Mouse (Mus musculus): ENCODE results near the gene Glyctk. TPM values are rescaled to one million over a fixed set of nuclear protein-coding genes. Genes with fewer than 3 reads are reported as not detected.

Gene Glyctk
- polyA plus RNA-seq, 1 experiment from 2014 or later = 1.2 TPM

GRCm38 (mm10) chr9:106179964-106180363, 22.0 kb upstream of the Glyctk start:
- no peak for ATAC-seq (replicated peaks; ENCODE audit: extremely low read depth, insufficient read depth, low FRiP score)
- peaks cover 71% of the 10 kb centered on the region for H3K36me3 ChIP-seq (ENCODE audit: control insufficient read depth, insufficient read depth)

DNA sequence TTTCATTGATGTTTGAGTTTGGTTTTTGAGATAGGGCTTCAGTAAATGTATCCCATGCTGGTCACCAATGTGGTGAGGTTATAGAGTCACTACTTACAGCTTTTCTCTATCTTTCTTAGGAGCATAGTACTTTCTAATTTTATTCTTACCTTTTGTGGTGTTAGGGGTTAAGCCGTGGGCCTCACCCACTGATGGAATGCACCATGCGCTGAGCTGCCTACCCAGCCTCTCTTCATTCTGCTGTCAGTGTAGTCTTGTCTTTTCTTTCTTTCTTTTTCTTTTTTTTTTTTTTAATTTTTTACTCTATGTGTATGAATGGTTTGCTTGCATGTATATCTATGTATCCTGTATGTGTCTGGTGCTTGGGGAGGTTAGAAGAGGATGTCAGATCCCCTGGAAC, 21.5 kb upstream of the Glyctk start:
- Histone ChIP-seq H3K4me1 (ENCODE audit: control insufficient read depth, insufficient read depth, low read length) (peaks cover 19% of the 10 kb centered on the region), H3K4me3 (ENCODE audit: low read length) (no peak overlapping the region), H3K9me3 (replicated peaks; ENCODE audit: control insufficient read depth, low read length) (no peaks in the 10 kb centered on the region), H3K4me2 (ENCODE audit: low read depth, low read length) (no peak overlapping the region), H3K9ac (ENCODE audit: low read length) (no peak overlapping the region), H3K27me3 (ENCODE audit: control insufficient read depth, insufficient read depth, low read length) (no peaks in the 10 kb centered on the region), H3K27ac (ENCODE audit: low read length) (no peak overlapping the region), H3K36me3 (ENCODE audit: control insufficient read depth, insufficient read depth) (peaks cover 66% of the 10 kb centered on the region)
- WGBS = 71% methylated on average over 2 of the region's 2 CpGs
- ATAC-seq (replicated peaks; ENCODE audit: extremely low read depth, insufficient read depth, low FRiP score) = no peak

More at GRCm38 (mm10) chr9:106179964-106180363, 22.0 kb upstream of the Glyctk start:
- no peak overlapping the region for H3K9ac ChIP-seq (ENCODE audit: low read length)
- H3K27me3 ChIP-seq (ENCODE audit: control insufficient read depth, insufficient read depth, low read length) = no peaks in the 10 kb centered on the region
- peaks cover 14% of the 10 kb centered on the region for H3K4me1 ChIP-seq (ENCODE audit: control insufficient read depth, insufficient read depth, low read length)
- H3K27ac ChIP-seq (ENCODE audit: low read length) = no peak overlapping the region
- H3K4me3 ChIP-seq (ENCODE audit: low read length) = no peak overlapping the region
- H3K9me3 ChIP-seq (replicated peaks; ENCODE audit: control insufficient read depth, low read length) = no peaks in the 10 kb centered on the region
- WGBS = 91% methylated on average over 3 of the region's 3 CpGs
- no peak overlapping the region for H3K4me2 ChIP-seq (ENCODE audit: low read depth, low read length)

DNA sequence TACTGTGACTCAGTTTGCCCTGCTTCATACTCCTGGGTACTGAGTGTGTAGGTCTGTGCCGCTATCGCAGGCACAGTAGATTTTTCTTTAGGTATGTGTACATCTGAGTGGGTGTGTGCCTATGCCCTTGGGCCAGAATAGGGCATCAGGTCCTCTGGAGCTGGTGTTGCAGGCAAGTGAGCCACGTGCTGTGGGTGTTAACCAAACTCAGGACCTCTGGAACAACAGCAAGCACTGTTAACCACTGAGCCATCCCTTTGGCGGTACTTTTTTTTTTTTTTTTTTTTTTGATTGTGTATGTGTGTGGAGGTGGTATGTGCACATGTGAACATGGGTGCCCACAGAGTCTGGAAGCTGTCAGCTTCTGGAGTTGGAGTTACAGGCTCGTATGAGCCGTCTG, 19.9 kb upstream of the Glyctk start:
- H3K4me3 ChIP-seq (ENCODE audit: low read length) = no peak overlapping the region
- WGBS = 80% methylated on average over 6 of the region's 6 CpGs
- H3K27ac ChIP-seq (ENCODE audit: low read length) = no peak overlapping the region
- H3K4me1 ChIP-seq (ENCODE audit: control insufficient read depth, insufficient read depth, low read length) = peaks cover 33% of the 10 kb centered on the region
- no peaks in the 10 kb centered on the region for H3K9me3 ChIP-seq (replicated peaks; ENCODE audit: control insufficient read depth, low read length)
- H3K27me3 ChIP-seq (ENCODE audit: control insufficient read depth, insufficient read depth, low read length) = no peaks in the 10 kb centered on the region
- no peak overlapping the region for H3K4me2 ChIP-seq (ENCODE audit: low read depth, low read length)
- no peak overlapping the region for H3K9ac ChIP-seq (ENCODE audit: low read length)
- peaks cover 52% of the 10 kb centered on the region for H3K36me3 ChIP-seq (ENCODE audit: control insufficient read depth, insufficient read depth)
- ATAC-seq (replicated peaks; ENCODE audit: extremely low read depth, insufficient read depth, low FRiP score) = no peak

GRCm38 (mm10) chr9:106176769-106177168, 18.8 kb upstream of the Glyctk start:
- Histone ChIP-seq H3K4me3 (ENCODE audit: low read length) (no peak overlapping the region), H3K27me3 (ENCODE audit: control insufficient read depth, insufficient read depth, low read length) (no peaks in the 10 kb centered on the region), H3K9ac (ENCODE audit: low read length) (no peak overlapping the region), H3K27ac (ENCODE audit: low read length) (no peak overlapping the region), H3K4me2 (ENCODE audit: low read depth, low read length) (no peak overlapping the region), H3K9me3 (replicated peaks; ENCODE audit: control insufficient read depth, low read length) (no peaks in the 10 kb centered on the region), H3K36me3 (ENCODE audit: control insufficient read depth, insufficient read depth) (peaks cover 44% of the 10 kb centered on the region), H3K4me1 (ENCODE audit: control insufficient read depth, insufficient read depth, low read length) (peaks cover 33% of the 10 kb centered on the region)
- no peak for ATAC-seq (replicated peaks; ENCODE audit: extremely low read depth, insufficient read depth, low FRiP score)
- 83% methylated on average over 5 of the region's 5 CpGs for WGBS

DNA sequence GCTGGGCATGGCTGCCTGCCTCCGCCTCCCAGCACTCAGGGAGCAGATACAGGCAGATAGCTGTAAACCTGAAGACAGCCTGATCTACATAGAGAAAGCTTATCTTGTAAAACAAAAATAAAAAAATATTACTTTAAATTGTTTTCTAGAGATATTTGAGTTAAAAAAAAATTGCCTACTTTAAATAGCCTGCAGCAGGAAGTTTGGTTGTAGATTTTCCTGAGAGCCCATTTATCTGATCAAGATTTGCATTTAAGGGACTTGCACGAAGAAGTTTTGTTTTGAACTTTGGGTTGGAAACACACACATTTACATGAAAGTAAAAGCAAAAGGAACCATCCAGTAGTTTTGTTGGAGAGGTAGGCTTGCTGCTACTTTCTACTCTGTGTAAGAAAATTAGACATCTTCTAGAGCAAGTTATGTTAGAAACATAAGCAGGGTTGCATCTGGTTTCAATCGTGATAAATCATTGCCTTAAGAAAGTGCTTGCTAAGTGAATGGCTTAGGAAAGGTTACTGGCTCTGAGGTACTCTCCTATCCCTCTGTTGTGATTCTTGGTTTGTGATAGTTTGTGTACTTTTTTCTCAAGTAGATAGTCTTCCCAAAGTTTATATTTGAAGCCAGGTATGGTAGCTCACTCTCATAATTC, 17.7 kb upstream of the Glyctk start:
- Histone ChIP-seq H3K9ac (ENCODE audit: low read length) (no peak overlapping the region), H3K9me3 (replicated peaks; ENCODE audit: control insufficient read depth, low read length) (no peaks in the 10 kb centered on the region), H3K4me3 (ENCODE audit: low read length) (no peak overlapping the region), H3K27me3 (ENCODE audit: control insufficient read depth, insufficient read depth, low read length) (no peaks in the 10 kb centered on the region), H3K4me2 (ENCODE audit: low read depth, low read length) (peak overlapping the region; percentile 9; the same call in 1 of the 2 replicates), H3K27ac (ENCODE audit: low read length) (no peak overlapping the region), H3K4me1 (ENCODE audit: control insufficient read depth, insufficient read depth, low read length) (peaks cover 33% of the 10 kb centered on the region), H3K36me3 (ENCODE audit: control insufficient read depth, insufficient read depth) (peaks cover 33% of the 10 kb centered on the region)
- 54% methylated on average over 3 of the region's 3 CpGs for WGBS
- no peak for ATAC-seq (replicated peaks; ENCODE audit: extremely low read depth, insufficient read depth, low FRiP score)

- no peaks in the 10 kb centered on the region for H3K9me3 ChIP-seq (replicated peaks; ENCODE audit: control insufficient read depth, low read length)
- ATAC-seq (replicated peaks; ENCODE audit: extremely low read depth, insufficient read depth, low FRiP score) = no peak
- H3K4me3 ChIP-seq (ENCODE audit: low read length) = peak overlapping the region; percentile 64
- peak overlapping the region; percentile 62 for H3K4me2 ChIP-seq (ENCODE audit: low read depth, low read length)
- no peak overlapping the region for H3K27ac ChIP-seq (ENCODE audit: low read length)
- peaks cover 14% of the 10 kb centered on the region for H3K36me3 ChIP-seq (ENCODE audit: control insufficient read depth, insufficient read depth)
- H3K27me3 ChIP-seq (ENCODE audit: control insufficient read depth, insufficient read depth, low read length) = no peaks in the 10 kb centered on the region
- 50% methylated on average over 2 of the region's 2 CpGs for WGBS
- peaks cover 41% of the 10 kb centered on the region for H3K4me1 ChIP-seq (ENCODE audit: control insufficient read depth, insufficient read depth, low read length)
- H3K9ac ChIP-seq (ENCODE audit: low read length) = peak overlapping the region; percentile 95; the same call in 1 of the 2 replicates
Measured at GRCm38 (mm10) chr9:106173363-106173762, 15.4 kb upstream of the Glyctk start.

DNA sequence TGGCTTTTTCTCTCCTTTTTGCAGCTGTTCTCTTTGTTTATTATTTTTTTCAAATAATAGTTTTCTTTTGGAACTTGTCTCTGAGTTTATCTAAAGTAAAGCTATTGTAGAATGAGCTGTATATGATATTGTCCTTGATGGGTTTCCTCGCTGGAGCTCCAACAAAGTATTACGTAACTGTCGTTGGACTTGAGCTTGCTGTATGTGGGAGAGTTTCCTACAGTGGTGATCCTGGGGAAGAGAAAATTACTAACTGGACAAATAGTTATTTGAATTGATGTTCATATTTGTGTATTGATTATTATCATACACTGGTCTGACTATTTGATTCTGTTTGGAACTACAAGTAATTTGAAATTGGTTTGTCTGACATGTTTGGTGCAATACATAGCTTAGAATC, 14.6 kb upstream of the Glyctk start:
- Histone ChIP-seq H3K4me1 (ENCODE audit: control insufficient read depth, insufficient read depth, low read length) (peaks cover 37% of the 10 kb centered on the region), H3K27me3 (ENCODE audit: control insufficient read depth, insufficient read depth, low read length) (no peaks in the 10 kb centered on the region), H3K27ac (ENCODE audit: low read length) (no peak overlapping the region; the same call in 1 of the 2 replicates), H3K9ac (ENCODE audit: low read length) (peak overlapping the region; percentile 95), H3K4me3 (ENCODE audit: low read length) (peak overlapping the region; percentile 64), H3K36me3 (ENCODE audit: control insufficient read depth, insufficient read depth) (peaks cover 7% of the 10 kb centered on the region), H3K9me3 (replicated peaks; ENCODE audit: control insufficient read depth, low read length) (no peaks in the 10 kb centered on the region), H3K4me2 (ENCODE audit: low read depth, low read length) (peak overlapping the region; percentile 62)
- 2% methylated on average over 3 of the region's 3 CpGs for WGBS
- no peak for ATAC-seq (replicated peaks; ENCODE audit: extremely low read depth, insufficient read depth, low FRiP score)

DNA sequence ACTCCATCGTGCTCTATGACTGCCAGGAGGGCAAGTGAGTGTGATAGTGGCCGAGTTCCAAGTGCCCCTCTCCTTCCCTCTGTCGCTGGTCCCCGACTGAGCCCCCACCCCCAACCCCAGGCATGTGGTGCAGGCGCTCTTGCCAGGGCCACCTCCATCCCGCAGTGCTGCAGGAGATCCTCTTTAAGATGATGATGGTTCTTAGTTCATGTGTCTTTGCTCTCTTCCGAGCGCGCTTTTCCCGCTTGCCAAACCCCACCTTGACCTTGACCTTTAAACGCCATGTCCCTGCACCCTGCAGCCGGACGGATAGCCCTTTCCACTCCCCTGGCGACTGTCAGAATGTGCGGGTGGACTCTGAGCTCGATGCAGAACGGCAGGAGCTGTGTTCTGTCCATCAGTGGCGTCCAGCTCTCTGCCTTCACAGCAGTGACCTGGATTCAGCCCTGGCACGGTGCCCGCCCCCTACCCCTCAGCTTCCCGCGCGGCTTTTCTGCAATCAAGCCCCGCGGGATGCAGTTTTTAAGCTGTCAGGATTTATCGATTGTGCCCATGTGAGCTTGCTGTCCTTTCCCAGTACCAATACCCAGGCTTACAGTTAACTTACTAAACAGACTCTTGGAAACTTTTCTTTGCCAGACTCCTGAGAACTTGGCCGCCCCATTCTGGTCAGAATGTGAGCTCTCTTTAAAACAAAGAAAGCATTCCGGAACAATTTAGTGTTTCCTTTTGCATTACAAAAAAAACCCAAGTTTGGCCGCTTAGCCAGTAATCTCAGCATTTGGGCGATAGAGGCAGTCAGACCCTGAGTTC, 13.6 kb upstream of the Glyctk start:
- Histone ChIP-seq H3K4me2 (ENCODE audit: low read depth, low read length) (peak overlapping the region; percentile 62), H3K27ac (ENCODE audit: low read length) (peak overlapping the region; percentile 99)
- WGBS = 0% methylated on average over 30 of the region's 30 CpGs

More for the DNA sequence above, 13.6 kb upstream of the Glyctk start:
- Histone ChIP-seq H3K9me3 (replicated peaks; ENCODE audit: control insufficient read depth, low read length) (no peaks in the 10 kb centered on the region), H3K9ac (ENCODE audit: low read length) (peak overlapping the region; percentile 95), H3K4me1 (ENCODE audit: control insufficient read depth, insufficient read depth, low read length) (peaks cover 36% of the 10 kb centered on the region), H3K27me3 (ENCODE audit: control insufficient read depth, insufficient read depth, low read length) (no peaks in the 10 kb centered on the region), H3K36me3 (ENCODE audit: control insufficient read depth, insufficient read depth) (peaks cover 1% of the 10 kb centered on the region; the same call in 1 of the 2 replicates), H3K4me3 (ENCODE audit: low read length) (peak overlapping the region; percentile 64)
- peak; percentile 70 for ATAC-seq (replicated peaks; ENCODE audit: extremely low read depth, insufficient read depth, low FRiP score)

Data from heart, embryonic 16.5 days (tissue).